Mouse (Mus musculus) MEL (cell line): ENCODE data around the gene Igfbp2.

Experiments
- CHD2 ChIP-seq: IDR thresholded peaks from 2 replicates; pipeline ENCODE4 v1.6.1; 2011; ENCODE audit warnings: low read length, improper control_type of control experiment
- EP300 ChIP-seq, 2 experiments: IDR thresholded peaks; 2 replicates each; pipeline ENCODE4 v1.6.1; 2011; ENCODE audit warnings: improper control_type of control experiment in 2 of 2, low read length in 2 of 2, low read depth in 1 of 2, mild to moderate bottlenecking in 1 of 2
- TCF12 ChIP-seq: IDR thresholded peaks from 2 replicates; pipeline ENCODE4 v1.6.1; 2014; ENCODE audit warnings: low read depth, mild to moderate bottlenecking, inconsistent platforms, low read length, improper control_type of control experiment, moderate library complexity

- TF ChIP-seq CHD2 = no peak
- no peak for TF ChIP-seq TCF12
- no peak for TF ChIP-seq EP300 (IDR thresholded peaks at IDR 0.05; ENCODE audit: low read depth in 1 of 2, low read length in 2 of 2)
Measured at GRCm38 (mm10) chr1:72873078-72873477, 48.8 kb downstream of the Igfbp2 start.
